Mouse (Mus musculus) megakaryocyte-erythroid progenitor cell, adult 5-6 weeks (primary cell): ENCODE data around the gene Arhgap6. TPM values are rescaled to one million over a fixed set of nuclear protein-coding genes. Genes with fewer than 3 reads are reported as not detected.

Experiments used
- ATAC-seq: replicated peaks from 2 replicates; pipeline ENCODE4 v1.8.0; 2016; ENCODE audit warnings: mild to moderate bottlenecking, inconsistent platforms; ENCODE audit not compliant: severe bottlenecking, poor library complexity, low FRiP score, low TSS enrichment
- total RNA-seq, 2 experiments: library from RNA; stranded (forward) in 1 of 2; stranded (reverse) in 1 of 2; fragments of 200-1000, 215-1000 nt in 1 of 2; fragments of >200 nt in 1 of 2; fragmentation: Nextera tagmentation in 1 of 2; gene quantifications; 2 replicates each; pipeline ENCODE4 v1.2.3; 2014 to 2017

The Arhgap6 gene
- 7.5 and 8.2 TPM in 2 replicates for total RNA-seq (2014; fragmentation: Nextera tagmentation)
- 8.3 and 16.0 TPM in 2 replicates for total RNA-seq (2017)

- ATAC-seq: peak; percentile 55
Measured at GRCm38 (mm10) chrX:168794974-168795858, at the start of gene Arhgap6. TSS of gene Arhgap6 (plus strand) at chrX:168795099.

GRCm38 (mm10) chrX:168747011-168747410 is 47.9 kb upstream of the Arhgap6 start:
- no peak for ATAC-seq

- peak; percentile 50; the same call in 1 of the 2 replicates for ATAC-seq
Measured at GRCm38 (mm10) chrX:168795859-168796848, 1.3 kb downstream of the Arhgap6 start.

DNA sequence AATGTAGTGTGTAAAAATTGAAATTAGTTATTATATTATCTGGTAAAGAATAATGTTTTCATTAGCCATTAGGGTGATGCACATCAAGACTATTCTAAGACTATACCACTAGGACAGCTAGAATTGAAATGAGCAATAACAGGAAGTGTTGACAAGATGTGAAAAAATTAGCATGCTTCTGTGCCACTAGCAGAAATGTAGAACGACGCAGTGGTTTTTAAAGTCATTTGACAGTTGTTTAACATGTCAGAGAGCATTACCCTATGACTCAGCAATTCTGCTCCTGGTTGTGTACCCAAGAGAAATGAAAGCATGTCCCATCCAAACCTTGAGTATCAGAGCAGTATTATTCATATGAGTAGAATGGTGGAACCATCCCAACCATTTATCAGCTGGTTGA is 9.8 kb downstream of the Arhgap6 start:
- no peak for ATAC-seq

GRCm38 (mm10) chrX:168810513-168811265 is 15.8 kb downstream of the Arhgap6 start:
- ATAC-seq: no peak

DNA sequence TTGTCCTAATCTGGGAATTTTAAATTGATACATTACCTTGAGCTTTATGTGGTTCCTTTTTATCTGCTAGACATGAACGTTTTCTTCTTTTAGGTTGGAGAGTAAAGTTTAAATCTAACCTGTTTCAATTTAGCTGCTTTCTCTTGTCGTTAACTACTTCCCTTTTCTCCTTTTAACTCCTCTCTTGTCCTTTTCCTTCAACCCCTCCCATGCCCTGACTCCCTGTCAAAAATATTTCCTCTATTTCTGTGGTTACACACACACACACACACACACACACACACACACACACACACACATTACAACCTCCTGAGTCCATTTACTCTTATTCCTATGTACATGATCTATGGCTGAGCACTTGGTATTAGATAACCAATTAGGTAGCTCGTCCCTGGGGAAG is 24.0 kb downstream of the Arhgap6 start:
- ATAC-seq: no peak

- ATAC-seq: no peak
Measured at GRCm38 (mm10) chrX:168824166-168824565, 29.3 kb downstream of the Arhgap6 start.

- ATAC-seq: no peak
Measured at GRCm38 (mm10) chrX:168832343-168832742, 37.4 kb downstream of the Arhgap6 start.

DNA sequence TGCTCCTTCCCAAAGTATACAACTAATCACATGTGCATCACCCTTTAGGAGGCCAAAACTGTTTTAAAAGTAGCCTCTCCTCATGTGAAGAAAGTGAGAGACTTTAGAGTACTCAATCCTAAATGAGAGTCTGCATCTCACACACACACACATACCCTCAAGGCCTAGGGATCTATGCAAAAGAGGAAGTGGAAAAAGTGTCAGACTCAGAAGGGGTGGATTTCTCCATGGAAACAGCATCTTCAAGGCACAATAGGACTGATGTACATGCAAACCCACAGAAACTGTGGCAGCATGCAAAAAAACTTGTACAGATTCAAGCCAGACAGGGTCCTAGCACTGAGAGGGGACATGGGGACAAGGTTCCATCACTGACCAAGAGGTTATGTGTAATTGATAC is 53.2 kb downstream of the Arhgap6 start:
- no peak for ATAC-seq

GRCm38 (mm10) chrX:168874688-168875087 is 79.8 kb downstream of the Arhgap6 start:
- no peak for ATAC-seq

- no peak for ATAC-seq
Measured at GRCm38 (mm10) chrX:168903557-168903956, 108.7 kb downstream of the Arhgap6 start.

GRCm38 (mm10) chrX:168904086-168904485 is 109.2 kb downstream of the Arhgap6 start:
- no peak for ATAC-seq

GRCm38 (mm10) chrX:168907586-168907985 is 112.7 kb downstream of the Arhgap6 start:
- ATAC-seq: no peak

GRCm38 (mm10) chrX:168913519-168913918 is 118.6 kb downstream of the Arhgap6 start:
- ATAC-seq: no peak

DNA sequence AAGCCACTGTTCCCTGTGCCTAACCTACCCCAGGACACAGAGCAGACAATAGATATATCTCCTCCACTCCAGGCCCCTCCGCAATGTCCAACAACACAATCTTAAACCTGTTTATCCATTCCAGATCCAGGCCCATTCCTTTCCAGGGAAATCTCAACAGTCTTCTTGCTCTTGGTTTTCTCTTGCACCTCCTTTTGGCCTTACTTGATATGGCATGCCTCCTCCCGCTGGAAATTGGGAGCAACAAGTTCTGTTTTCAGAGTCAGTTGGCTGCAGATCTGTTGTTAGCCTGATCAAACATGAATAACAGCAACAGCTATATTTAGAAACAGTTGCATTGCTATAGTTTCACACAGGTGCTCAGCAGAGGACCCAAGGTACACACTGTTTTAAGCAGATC is 126.0 kb downstream of the Arhgap6 start:
- no peak for ATAC-seq

DNA sequence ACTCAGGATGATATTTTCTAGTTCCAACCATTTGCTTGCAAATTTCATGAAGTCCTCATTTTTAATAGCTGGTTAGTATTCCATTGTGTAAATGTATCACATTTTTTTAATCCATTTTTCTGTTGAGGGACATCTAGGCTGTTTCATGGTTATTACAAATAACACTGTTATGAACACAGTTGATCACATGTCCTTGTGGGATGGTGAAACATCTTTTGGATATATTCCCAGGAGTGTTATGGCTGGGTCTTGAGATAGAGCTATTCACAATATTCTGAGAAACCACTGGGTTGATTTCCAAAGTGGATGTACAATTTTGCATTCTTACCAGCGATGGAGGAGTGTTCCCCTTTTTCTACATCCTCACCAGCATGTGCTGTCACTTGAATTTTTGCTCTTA is 137.5 kb downstream of the Arhgap6 start:
- ATAC-seq: no peak

DNA sequence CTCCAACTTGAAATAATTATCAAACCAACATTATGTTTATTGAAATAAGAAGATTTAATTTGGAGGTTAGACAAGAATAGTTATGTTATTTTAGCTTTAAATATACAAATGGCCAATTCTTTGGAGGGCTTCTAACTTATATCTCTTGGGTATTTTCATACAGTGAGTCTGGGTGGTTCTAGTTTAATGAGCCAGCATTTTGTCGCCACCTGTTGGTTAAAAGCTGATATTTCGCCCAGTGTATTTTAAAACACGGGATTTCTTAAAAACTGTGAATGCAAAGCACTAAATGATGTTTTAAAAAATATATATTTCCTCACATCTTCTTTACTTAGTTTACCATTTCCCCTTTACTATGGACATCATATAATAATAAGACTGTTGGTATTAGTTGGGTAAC is 140.5 kb downstream of the Arhgap6 start:
- no peak; the same call in 1 of the 2 replicates for ATAC-seq

GRCm38 (mm10) chrX:168937941-168938340 is 143.0 kb downstream of the Arhgap6 start:
- ATAC-seq: no peak

DNA sequence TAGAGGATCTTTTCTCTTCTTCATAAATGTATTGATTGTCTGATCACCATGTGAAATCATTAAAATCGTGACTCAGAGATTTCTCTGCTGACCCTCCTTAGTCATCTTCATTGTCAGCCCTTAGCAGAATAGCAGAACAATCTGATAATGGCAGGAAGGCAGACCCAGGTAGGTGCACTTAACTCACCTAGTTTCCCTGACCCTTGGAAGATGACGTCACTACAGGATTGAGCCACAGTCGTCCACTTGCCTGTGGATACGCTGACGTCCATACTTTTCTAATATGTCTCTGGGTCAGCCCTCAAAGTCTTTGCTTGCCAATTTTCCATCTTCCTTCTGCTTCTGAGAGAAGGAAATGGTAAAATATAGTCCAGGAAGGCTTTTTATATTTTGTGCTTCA is 146.8 kb downstream of the Arhgap6 start:
- ATAC-seq: no peak
